Mouse (Mus musculus): ENCODE measurements around the gene 3110001I22Rik. TPM values are rescaled to one million over a fixed set of nuclear protein-coding genes. Genes with fewer than 3 reads are reported as not detected.

Gene 3110001I22Rik
- polyA plus RNA-seq (2015; fragmentation: Illumina TruSeq; extraction: RNeasy Lipid Tissue Mini Kit (QIAGEN cat#74804); ENCODE audit: low read depth, low replicate concordance): 2.9 TPM

DNA sequence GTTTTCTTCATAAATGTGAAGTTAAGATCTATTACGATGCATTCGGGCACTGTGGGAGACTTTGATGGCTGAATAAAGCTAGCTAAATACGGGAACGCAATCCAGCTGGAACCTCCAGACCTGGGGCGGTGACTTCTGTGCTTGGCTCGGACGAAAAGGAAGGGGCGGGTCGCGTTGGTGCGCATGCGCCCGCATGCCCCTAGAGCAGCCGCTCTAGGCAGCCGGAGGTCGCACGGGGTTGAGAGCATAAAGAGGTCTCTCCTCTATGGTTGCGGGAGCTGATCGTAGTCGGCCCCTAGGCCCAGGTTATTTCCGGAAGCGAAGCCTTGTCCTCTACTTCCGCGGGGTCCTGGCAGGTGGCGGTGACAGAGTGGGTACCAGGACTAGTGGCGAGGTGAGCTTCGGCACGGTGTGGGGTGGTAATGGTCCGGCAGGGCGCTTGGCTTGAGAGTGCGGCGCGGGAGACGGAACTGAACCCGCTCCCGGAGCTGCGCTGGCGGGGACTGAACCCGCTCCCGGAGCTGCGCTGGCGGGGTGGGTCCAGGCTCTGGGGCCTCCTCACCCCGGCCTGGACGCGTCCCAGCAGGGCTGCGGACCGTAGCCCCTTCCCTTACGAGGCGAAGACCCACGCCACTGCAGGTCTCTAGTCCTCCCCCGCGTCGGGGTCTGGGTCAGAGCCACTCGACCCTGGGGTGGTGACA lies at the start of gene 3110001I22Rik, which contains the start of gene Bfar:
Gene 3110001I22Rik (plus strand): TSS at position 245 of the 701 bp plus-strand sequence.
Gene Bfar (plus strand): TSS at position 174 of the 701 bp plus-strand sequence.

GRCm38 (mm10) chr16:13667878-13668343 lies 3.8 kb upstream of the 3110001I22Rik start, which contains the start of gene Parn:
Gene Parn, minus strand, starts transcription at chr16:13668170.

Other genes starting within 250 kb of the 3110001I22Rik start
- gene Parn, start 3.8 kb upstream of the 3110001I22Rik start, polyA plus RNA-seq (2015; fragmentation: Illumina TruSeq; extraction: RNeasy Lipid Tissue Mini Kit (QIAGEN cat#74804); ENCODE audit: low read depth, low replicate concordance): 23.1 TPM
- 43.0 TPM for gene Bfar, start 71 bp upstream of the 3110001I22Rik start, polyA plus RNA-seq (2015; fragmentation: Illumina TruSeq; extraction: RNeasy Lipid Tissue Mini Kit (QIAGEN cat#74804); ENCODE audit: low read depth, low replicate concordance)
- gene Pla2g10, start 59.1 kb downstream of the 3110001I22Rik start, polyA plus RNA-seq (2015; fragmentation: Illumina TruSeq; extraction: RNeasy Lipid Tissue Mini Kit (QIAGEN cat#74804); ENCODE audit: low read depth, low replicate concordance): not detected
- 41.2 TPM for gene Rrn3, start 108.8 kb downstream of the 3110001I22Rik start, polyA plus RNA-seq (2015; fragmentation: Illumina TruSeq; extraction: RNeasy Lipid Tissue Mini Kit (QIAGEN cat#74804); ENCODE audit: low read depth, low replicate concordance)
- 149 TPM for gene Ntan1, start 146.9 kb downstream of the 3110001I22Rik start, polyA plus RNA-seq (2015; fragmentation: Illumina TruSeq; extraction: RNeasy Lipid Tissue Mini Kit (QIAGEN cat#74804); ENCODE audit: low read depth, low replicate concordance)
- gene Pdxdc1, start 231.2 kb downstream of the 3110001I22Rik start, polyA plus RNA-seq (2015; fragmentation: Illumina TruSeq; extraction: RNeasy Lipid Tissue Mini Kit (QIAGEN cat#74804); ENCODE audit: low read depth, low replicate concordance): 74.0 TPM
- gene Mpv17l, start 231.2 kb downstream of the 3110001I22Rik start, polyA plus RNA-seq (2015; fragmentation: Illumina TruSeq; extraction: RNeasy Lipid Tissue Mini Kit (QIAGEN cat#74804); ENCODE audit: low read depth, low replicate concordance): 83.7 TPM